Mouse (Mus musculus): ENCODE measurements around the gene Pin1rt1. TPM values are rescaled to one million over a fixed set of nuclear protein-coding genes. Genes with fewer than 3 reads are reported as not detected.

The Pin1rt1 gene
- total and polyA plus RNA-seq, 2 experiments from 2014 or later: not detected

DNA sequence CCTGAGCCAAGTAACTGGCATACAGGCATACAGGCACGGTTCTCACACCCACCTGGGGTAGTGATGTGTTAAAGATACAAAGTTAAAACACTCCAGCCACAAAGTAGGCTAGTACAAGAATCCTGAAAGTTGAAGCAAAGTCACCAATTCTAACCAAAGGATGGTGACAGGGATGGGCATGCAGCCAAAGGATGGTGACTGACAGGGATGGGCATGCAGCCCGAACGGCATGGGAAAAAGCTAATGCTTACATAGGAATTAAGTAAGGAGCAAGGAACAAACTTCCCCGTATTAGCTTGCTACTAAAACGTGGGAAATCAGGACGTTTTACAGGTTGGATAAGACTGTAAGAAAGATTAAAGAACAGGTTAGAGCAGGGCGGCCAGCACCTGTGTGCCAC lies 20.1 kb upstream of the Pin1rt1 start:
- H3K36me3 ChIP-seq (ENCODE audit: insufficient read depth): no peaks in the 10 kb centered on the region
- H3K4me3 ChIP-seq (ENCODE audit: low read depth, low read length): no peak overlapping the region
- no peak for TF ChIP-seq CTCF (IDR thresholded peaks at IDR 0.05; ENCODE audit: low read depth)
- H3K27ac ChIP-seq (ENCODE audit: low read depth, low read length): no peak overlapping the region
- H3K9ac ChIP-seq: no peak overlapping the region
- H3K9me3 ChIP-seq (ENCODE audit: low read length): no peaks in the 10 kb centered on the region
- DNase-seq (no peak), ATAC-seq (no peak)
- WGBS: 46% methylated on average over 7 of the region's 7 CpGs
- 0 out of 2 replicates have a peak, but pooled peaks cover 4% of the 10 kb centered on the region for H3K4me1 ChIP-seq (ENCODE audit: insufficient read depth)
- no peaks in the 10 kb centered on the region for H3K27me3 ChIP-seq (ENCODE audit: insufficient read depth, low read length)
- no peak overlapping the region for H3K4me2 ChIP-seq (ENCODE audit: low read depth)

DNA sequence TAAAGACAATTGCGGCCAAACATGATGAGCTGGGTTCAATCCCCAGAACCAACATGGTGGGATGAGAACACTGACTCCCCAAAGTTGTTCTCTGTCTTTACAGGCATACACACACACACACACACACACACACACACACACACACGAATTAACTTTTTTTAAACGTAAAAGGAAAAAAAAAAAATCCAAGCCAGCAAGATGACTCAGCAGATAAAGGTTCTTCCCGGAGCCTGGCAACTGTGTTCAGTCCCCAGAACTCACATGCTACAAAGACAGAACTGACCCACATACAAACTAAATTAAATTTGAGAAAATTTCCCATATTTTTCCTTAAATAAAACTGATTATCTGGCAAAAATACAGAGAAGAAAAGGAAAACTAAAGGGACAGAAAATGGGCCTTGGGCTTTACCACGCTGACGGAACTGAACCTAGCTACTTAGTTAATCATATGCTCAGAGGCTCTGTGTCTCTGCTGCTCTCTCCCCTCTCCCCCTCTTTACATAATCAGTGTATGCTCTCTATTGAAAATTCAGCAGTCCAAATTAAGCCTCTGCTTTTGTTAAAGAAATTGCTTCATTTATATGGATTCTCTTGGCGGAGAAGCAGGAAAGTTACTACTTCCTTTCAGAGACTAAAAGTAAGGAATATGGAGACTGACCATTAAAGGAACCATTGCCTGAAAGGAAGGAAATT lies 16.5 kb upstream of the Pin1rt1 start:
- ATAC-seq (no peak), DNase-seq (no peak)
- H3K4me3 ChIP-seq (ENCODE audit: low read depth, low read length): no peak overlapping the region
- TF ChIP-seq CTCF (IDR thresholded peaks at IDR 0.05; ENCODE audit: low read depth): no peak
- H3K36me3 ChIP-seq (ENCODE audit: insufficient read depth): no peaks in the 10 kb centered on the region
- H3K27ac ChIP-seq (ENCODE audit: low read depth, low read length): no peak overlapping the region
- 49% methylated on average over 7 of the region's 7 CpGs for WGBS
- H3K27me3 ChIP-seq (ENCODE audit: insufficient read depth, low read length): no peaks in the 10 kb centered on the region
- H3K4me2 ChIP-seq (ENCODE audit: low read depth): no peak overlapping the region
- no peaks in the 10 kb centered on the region for H3K4me1 ChIP-seq (ENCODE audit: insufficient read depth)
- no peak overlapping the region for H3K9ac ChIP-seq
- no peaks in the 10 kb centered on the region for H3K9me3 ChIP-seq (ENCODE audit: low read length)

DNA sequence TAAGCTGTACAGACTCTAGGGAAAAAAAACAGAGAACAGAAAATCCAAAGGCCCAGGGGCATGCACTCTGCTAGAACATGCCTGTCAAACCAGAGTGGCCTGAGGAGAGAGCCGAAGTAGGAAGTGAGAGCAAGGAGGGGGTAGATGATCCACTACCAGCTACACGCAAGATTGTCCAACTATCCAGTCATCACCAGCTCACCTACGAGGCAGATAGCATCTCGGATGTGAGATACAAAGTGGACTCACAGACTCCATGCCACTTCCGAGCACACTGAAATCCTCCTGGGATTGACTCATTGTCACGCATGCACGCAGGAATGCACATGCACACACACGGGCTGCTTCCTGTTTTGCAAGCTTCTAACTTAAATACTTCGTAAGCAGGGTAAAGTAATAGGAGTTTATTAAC lies 15.9 kb upstream of the Pin1rt1 start:
- H3K4me1 ChIP-seq (ENCODE audit: insufficient read depth): no peaks in the 10 kb centered on the region
- H3K9me3 ChIP-seq (ENCODE audit: low read length): no peaks in the 10 kb centered on the region
- H3K27me3 ChIP-seq (ENCODE audit: insufficient read depth, low read length): no peaks in the 10 kb centered on the region
- no peaks in the 10 kb centered on the region for H3K36me3 ChIP-seq (ENCODE audit: insufficient read depth)
- TF ChIP-seq CTCF (IDR thresholded peaks at IDR 0.05; ENCODE audit: low read depth): no peak
- no peak overlapping the region for H3K27ac ChIP-seq (ENCODE audit: low read depth, low read length)
- no peak overlapping the region for H3K4me3 ChIP-seq (ENCODE audit: low read depth, low read length)
- ATAC-seq: no peak
- no peak overlapping the region for H3K4me2 ChIP-seq (ENCODE audit: low read depth)
- no peak for DNase-seq
- 85% methylated on average over 9 of the region's 9 CpGs for WGBS
- H3K9ac ChIP-seq: no peak overlapping the region

DNA sequence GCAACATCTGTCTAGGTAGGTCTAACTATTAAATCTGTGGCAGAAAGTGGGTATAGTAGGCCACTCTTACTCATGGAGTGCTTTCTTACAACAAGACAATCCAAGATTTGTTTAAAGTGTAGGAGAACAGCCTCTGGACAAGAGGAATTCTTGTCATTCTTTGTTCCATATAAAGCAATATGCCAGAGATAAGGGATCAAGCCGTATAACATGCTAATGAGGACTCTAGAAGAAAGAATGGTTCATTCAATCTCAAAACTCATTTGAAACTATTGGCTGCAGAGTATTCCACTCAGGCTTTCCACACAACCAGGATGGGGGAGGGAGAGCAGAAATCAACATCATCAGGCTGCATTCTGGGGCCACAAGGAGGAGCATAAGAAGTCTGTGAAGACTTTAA lies 11.2 kb upstream of the Pin1rt1 start:
- no peak overlapping the region for H3K27ac ChIP-seq (ENCODE audit: low read depth, low read length)
- ATAC-seq (no peak), DNase-seq (no peak)
- no peak for TF ChIP-seq CTCF (IDR thresholded peaks at IDR 0.05; ENCODE audit: low read depth)
- H3K36me3 ChIP-seq (ENCODE audit: insufficient read depth): no peaks in the 10 kb centered on the region
- 35% methylated on average over 1 of the region's 1 CpGs for WGBS
- no peaks in the 10 kb centered on the region for H3K4me1 ChIP-seq (ENCODE audit: insufficient read depth)
- H3K9ac ChIP-seq: no peak overlapping the region
- H3K4me2 ChIP-seq (ENCODE audit: low read depth): no peak overlapping the region
- no peaks in the 10 kb centered on the region for H3K9me3 ChIP-seq (ENCODE audit: low read length)
- no peaks in the 10 kb centered on the region for H3K27me3 ChIP-seq (ENCODE audit: insufficient read depth, low read length)
- no peak overlapping the region for H3K4me3 ChIP-seq (ENCODE audit: low read depth, low read length)

DNA sequence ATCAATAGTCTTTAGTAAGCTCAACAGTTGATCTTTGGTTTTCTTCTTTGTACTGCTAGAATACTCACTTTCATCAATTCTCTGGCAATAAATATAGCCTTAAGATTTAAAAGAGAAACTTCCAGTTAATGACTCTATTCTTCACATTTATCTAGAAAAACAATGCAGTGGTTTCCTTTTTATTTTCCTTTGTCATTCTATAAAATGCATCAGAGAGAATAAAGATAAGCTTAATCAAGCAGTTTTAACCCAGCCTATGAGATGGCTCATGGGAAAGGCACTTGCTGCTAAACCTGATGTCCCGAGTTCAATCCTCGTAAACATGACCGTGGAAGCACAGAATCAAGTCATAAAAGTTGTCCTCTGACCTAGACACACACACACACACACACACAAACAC lies 5.8 kb upstream of the Pin1rt1 start:
- 83% methylated on average over 3 of the region's 3 CpGs for WGBS
- no peak for ATAC-seq
- TF ChIP-seq CTCF (IDR thresholded peaks at IDR 0.05; ENCODE audit: low read depth): no peak

DNA sequence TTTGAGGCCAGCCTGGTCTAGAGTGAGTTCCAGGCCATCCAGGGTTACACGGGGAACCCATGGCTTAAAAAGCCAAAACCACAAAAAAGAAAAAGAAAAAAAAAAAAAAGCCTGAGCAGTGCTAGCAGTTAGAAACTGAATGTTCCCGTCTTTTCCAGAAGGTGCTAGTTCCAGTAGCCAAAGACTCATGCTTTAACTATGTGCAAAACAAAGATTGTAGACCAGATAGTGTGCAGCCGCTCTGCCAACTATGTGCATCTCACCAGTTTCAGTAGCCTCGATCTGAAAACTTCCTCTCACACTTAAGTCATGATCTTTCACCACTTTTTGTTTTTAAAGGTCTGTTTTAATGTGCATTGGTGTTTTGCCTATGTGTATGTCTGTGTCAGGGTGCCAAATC lies 1.6 kb upstream of the Pin1rt1 start:
- TF ChIP-seq CTCF (IDR thresholded peaks at IDR 0.05; ENCODE audit: low read depth): no peak
- no peak overlapping the region for H3K27ac ChIP-seq (ENCODE audit: low read depth, low read length)
- H3K4me1 ChIP-seq (ENCODE audit: insufficient read depth): no peaks in the 10 kb centered on the region
- no peaks in the 10 kb centered on the region for H3K27me3 ChIP-seq (ENCODE audit: insufficient read depth, low read length)
- H3K9me3 ChIP-seq (ENCODE audit: low read length): no peaks in the 10 kb centered on the region
- WGBS: 89% methylated on average over 4 of the region's 4 CpGs
- no peaks in the 10 kb centered on the region for H3K36me3 ChIP-seq (ENCODE audit: insufficient read depth)
- no peak overlapping the region for H3K4me2 ChIP-seq (ENCODE audit: low read depth)
- DNase-seq (no peak), ATAC-seq (no peak)
- H3K9ac ChIP-seq: no peak overlapping the region
- no peak overlapping the region for H3K4me3 ChIP-seq (ENCODE audit: low read depth, low read length)

More for the DNA sequence above, 5.8 kb upstream of the Pin1rt1 start:
- no peaks in the 10 kb centered on the region for H3K36me3 ChIP-seq (ENCODE audit: insufficient read depth)
- H3K27me3 ChIP-seq (ENCODE audit: insufficient read depth, low read length): no peaks in the 10 kb centered on the region
- H3K9me3 ChIP-seq (ENCODE audit: low read length): no peaks in the 10 kb centered on the region
- DNase-seq: no peak
- no peak overlapping the region for H3K4me2 ChIP-seq (ENCODE audit: low read depth)
- H3K4me1 ChIP-seq (ENCODE audit: insufficient read depth): no peaks in the 10 kb centered on the region
- no peak overlapping the region for H3K4me3 ChIP-seq (ENCODE audit: low read depth, low read length)
- H3K9ac ChIP-seq: no peak overlapping the region
- H3K27ac ChIP-seq (ENCODE audit: low read depth, low read length): no peak overlapping the region

DNA sequence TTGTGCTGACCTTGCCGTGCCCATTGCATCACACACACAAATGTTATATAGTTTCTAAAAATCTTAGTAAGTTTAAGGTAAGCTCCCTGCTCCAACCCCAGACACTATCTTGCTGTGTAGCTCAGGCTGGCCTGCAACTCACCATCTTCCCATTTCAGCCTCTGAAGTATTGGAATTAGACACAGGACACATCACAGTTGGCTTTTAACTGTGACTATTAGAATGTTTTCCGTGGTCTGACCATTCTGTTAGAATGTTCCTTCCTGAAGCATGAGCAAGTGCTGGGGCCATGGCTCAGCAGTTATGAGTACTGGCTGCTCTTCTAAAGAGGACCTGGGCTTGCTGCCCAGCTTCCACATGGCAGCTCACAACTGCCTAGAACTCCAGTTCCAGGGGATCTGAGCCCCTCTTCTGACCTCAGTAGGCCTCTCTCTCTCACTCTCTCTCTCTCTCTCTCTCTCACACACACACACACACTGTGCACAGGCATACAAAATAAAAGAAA lies 1.1 kb upstream of the Pin1rt1 start:
- Histone ChIP-seq H3K4me1 (ENCODE audit: insufficient read depth) (no peaks in the 10 kb centered on the region), H3K9ac (no peak overlapping the region), H3K9me3 (ENCODE audit: low read length) (no peaks in the 10 kb centered on the region), H3K36me3 (ENCODE audit: insufficient read depth) (no peaks in the 10 kb centered on the region), H3K27ac (ENCODE audit: low read depth, low read length) (no peak overlapping the region), H3K4me3 (ENCODE audit: low read depth, low read length) (no peak overlapping the region), H3K4me2 (ENCODE audit: low read depth) (no peak overlapping the region), H3K27me3 (ENCODE audit: insufficient read depth, low read length) (no peaks in the 10 kb centered on the region)
- WGBS: 82% methylated on average over 2 of the region's 2 CpGs
- ATAC-seq (no peak), DNase-seq (no peak)
- TF ChIP-seq CTCF (IDR thresholded peaks at IDR 0.05; ENCODE audit: low read depth): no peak

Data from forebrain, postnatal 0 days (tissue).